8 mouse cellular contexts compared by ENCODE assay signal in genomic region chr3:66219655-66220191, GRCm38 (mm10). TPM values are rescaled to one million over a fixed set of nuclear protein-coding genes. Genes with fewer than 3 reads are reported as not detected.
DNase-seq lines count a peak whose midpoint lies in the region; ATAC-seq and TF ChIP-seq lines count a peak whose summit lies in the region.

Gene Ptx3, plus strand, starts transcription at chr3:66219910.

- H3K9me3 ChIP-seq in ES-Bruce4 (replicated peaks; ENCODE audit: control insufficient read depth, insufficient read depth, low read length, poor library complexity, severe bottlenecking), result no peaks in the 10 kb centered on the region
- no peaks in the 10 kb centered on the region for H3K9me3 ChIP-seq in forebrain, embryonic 14.5 days (replicated peaks; ENCODE audit: control insufficient read depth, low read length)
- no peaks in the 10 kb centered on the region for H3K9me3 ChIP-seq in limb, embryonic 13.5 days

- H3K27me3 ChIP-seq in ES-Bruce4 (ENCODE audit: control insufficient read depth, insufficient read depth, low read length, poor library complexity, severe bottlenecking), result peaks cover 4% of the 10 kb centered on the region
- no peaks in the 10 kb centered on the region for H3K27me3 ChIP-seq in forebrain, embryonic 14.5 days (replicated peaks; ENCODE audit: control insufficient read depth, insufficient read depth, low read length)
- peaks cover 5% of the 10 kb centered on the region; the same call in 1 of the 2 replicates for H3K27me3 ChIP-seq in limb, embryonic 13.5 days

- 0 out of 2 replicates have a peak within 1 kb of the TSS, but pooled peaks have one; percentile 0 for H3K9ac ChIP-seq in ES-Bruce4 (ENCODE audit: low read depth, poor library complexity, severe bottlenecking)
- peak within 1 kb of the TSS; percentile 77 for H3K9ac ChIP-seq in forebrain, embryonic 14.5 days (ENCODE audit: low read length)
- peak within 1 kb of the TSS; percentile 95 for H3K9ac ChIP-seq in limb, embryonic 13.5 days

- no peak for TF ChIP-seq CTCF in ES-Bruce4 (IDR thresholded peaks at IDR 0.05; ENCODE audit: low read depth, low read length)
- TF ChIP-seq CTCF in olfactory bulb, adult 2 months (IDR thresholded peaks at IDR 0.05; ENCODE audit: insufficient read depth, low read depth, low read length), result no peak

- 3% methylated on average over 20 of the region's 20 CpGs for WGBS in forebrain, embryonic 14.5 days
- WGBS in limb, embryonic 13.5 days, result 1% methylated on average over 20 of the region's 20 CpGs
- 10% methylated on average over 20 of the region's 20 CpGs for WGBS in olfactory bulb, adult 2 months

- intact Hi-C loops in gastrocnemius, postnatal 36 days (cut with DNase I), result no loop called here

- TF ChIP-seq POLR2A in ES-Bruce4 (IDR thresholded peaks at IDR 0.05; ENCODE audit: insufficient read depth, low read length), result no peak
- TF ChIP-seq POLR2A in olfactory bulb, adult 2 months (IDR thresholded peaks at IDR 0.05; ENCODE audit: insufficient read depth, low read depth, low read length), result no peak

- TF ChIP-seq EP300 in ES-Bruce4 (IDR thresholded peaks at IDR 0.05; ENCODE audit: insufficient read depth, low read depth, low read length), result no peak

- H3K36me3 ChIP-seq in ES-Bruce4 (ENCODE audit: control insufficient read depth, insufficient read depth, low read length, poor library complexity, severe bottlenecking), result no peaks in the 10 kb centered on the region
- 0 out of 2 replicates have a peak, but pooled peaks cover 2% of the 10 kb centered on the region for H3K36me3 ChIP-seq in forebrain, embryonic 14.5 days (ENCODE audit: control insufficient read depth, insufficient read depth, low read length)
- H3K36me3 ChIP-seq in limb, embryonic 13.5 days, result peaks cover 3% of the 10 kb centered on the region

- peak within 1 kb of the TSS; percentile 89 for H3K4me2 ChIP-seq in forebrain, embryonic 14.5 days (ENCODE audit: low read length)
- H3K4me2 ChIP-seq in limb, embryonic 13.5 days (replicated peaks), result peak within 1 kb of the TSS; percentile 92

- no peaks in the 10 kb centered on the region for H3K4me1 ChIP-seq in ES-Bruce4 (ENCODE audit: control insufficient read depth, insufficient read depth, low read length)
- H3K4me1 ChIP-seq in forebrain, embryonic 14.5 days (ENCODE audit: control insufficient read depth, insufficient read depth, low read length), result no peaks in the 10 kb centered on the region
- H3K4me1 ChIP-seq in limb, embryonic 13.5 days, result peaks cover 33% of the 10 kb centered on the region
- H3K4me1 ChIP-seq in olfactory bulb, adult 2 months (ENCODE audit: control insufficient read depth, insufficient read depth, low read length), result peaks cover 6% of the 10 kb centered on the region

- DNase-seq in frontal cortex, postnatal 14 days (ENCODE audit: low spot score in 2 of 2), result no peak
- peak; percentile 64 for DNase-seq in forebrain, embryonic 14.5 days (ENCODE audit: low spot score)
- no peak for DNase-seq in thymus, postnatal 14 days
- no peak for DNase-seq in gastrocnemius, postnatal 36 days

- peak; percentile 42; the same call in 1 of the 2 replicates for ATAC-seq in frontal cortex, adult (ENCODE audit: low TSS enrichment)
- peak; percentile 42 for ATAC-seq in forebrain, embryonic 14.5 days
- 0 out of 2 replicates have a peak, but pooled peaks have one; percentile 20 for ATAC-seq in limb, embryonic 13.5 days (ENCODE audit: low FRiP score, low read depth)

- H3K27ac ChIP-seq in ES-Bruce4 (ENCODE audit: insufficient read depth, low read length), result no peak within 1 kb of the TSS
- H3K27ac ChIP-seq in forebrain, embryonic 14.5 days (ENCODE audit: low read depth, low read length), result peak within 1 kb of the TSS; percentile 61
- peak within 1 kb of the TSS; percentile 92 for H3K27ac ChIP-seq in limb, embryonic 13.5 days
- no peak within 1 kb of the TSS for H3K27ac ChIP-seq in olfactory bulb, adult 2 months (ENCODE audit: insufficient read depth, low read depth, low read length)

- peak within 1 kb of the TSS; percentile 36 for H3K4me3 ChIP-seq in ES-Bruce4 (ENCODE audit: low read depth, low read length)
- H3K4me3 ChIP-seq in forebrain, embryonic 14.5 days (ENCODE audit: low read depth, low read length), result peak within 1 kb of the TSS; percentile 63
- H3K4me3 ChIP-seq in limb, embryonic 13.5 days, result peak within 1 kb of the TSS; percentile 68
- H3K4me3 ChIP-seq in olfactory bulb, adult 2 months (ENCODE audit: insufficient read depth, low read depth, low read length), result peak within 1 kb of the TSS; percentile 49

RNA-seq across cellular contexts. Expression of gene Ptx3, which starts in this region (rescaled TPM):
- 0.47 TPM in 1 of 2 replicates, not detected in the other for polyA plus RNA-seq in ES-Bruce4 (2011; ENCODE audit: insufficient read depth, insufficient read length, low read depth, missing spikeins)
- 12.9 and 14.0 TPM in 2 replicates for polyA plus RNA-seq in forebrain, embryonic 14.5 days (2014; fragmentation: Nextera tagmentation; extraction: Ambion mirVana)
- polyA plus RNA-seq in limb, embryonic 13.5 days (2015; fragmentation: Nextera tagmentation; extraction: Ambion mirVana), result 46.7 and 48.9 TPM in 2 replicates
- polyA plus RNA-seq in olfactory bulb, adult 2 months (2012; ENCODE audit: insufficient read depth, insufficient read length, low replicate concordance, missing spikeins), result not detected in 2 replicates
- 1 to 10 TPM; 4.5 to 5.7 TPM for total RNA-seq in gastrocnemius, postnatal 36 days (2021)

Comparison
In these comparisons a context has a peak if more than half of its experiments do, and no peak if none do; other contexts are left out.
1. H3K27ac ChIP-seq: peak in forebrain, embryonic 14.5 days (single experiment) and limb, embryonic 13.5 days (single experiment); none in ES-Bruce4 (single experiment) and olfactory bulb, adult 2 months (single experiment).
2. H3K9ac ChIP-seq: peak in every context shown above with its lines; median percentile 95 in limb, embryonic 13.5 days; 77 in forebrain, embryonic 14.5 days; 0 in ES-Bruce4.
3. Peak in every context shown above with its lines, with median percentiles within 50 percentile points of each other: ATAC-seq and H3K4me3 ChIP-seq.